Mouse (Mus musculus) neural tube, embryonic 13.5 days (tissue): Measurements from ENCODE around the gene Nphs1. TPM values are rescaled to one million over a fixed set of nuclear protein-coding genes. Genes with fewer than 3 reads are reported as not detected.

Source experiments
- ATAC-seq: fragments of 200-750 bp; cut with Nextera tagmentation; 2 replicates; pipeline ENCODE4 v1.8.0; 2017; ENCODE audit warnings: low read depth, mild to moderate bottlenecking, moderate TSS enrichment, moderate library complexity
- H3K27ac ChIP-seq: fragments of 300-500 bp; sonication (generic); replicated peaks from 2 replicates; pipeline ENCODE4 v1.5.1; 2015; ENCODE audit warnings: moderate library complexity, mild to moderate bottlenecking, inconsistent platforms
- H3K27me3 ChIP-seq: fragments of 300-500 bp; sonication (generic); 2 replicates; pipeline ENCODE4 v1.6.1; 2015; ENCODE audit warnings: mild to moderate bottlenecking, inconsistent platforms
- H3K36me3 ChIP-seq: fragments of 300-500 bp; sonication (generic); 2 replicates; pipeline ENCODE4 v1.6.1; 2015; ENCODE audit warnings: mild to moderate bottlenecking, inconsistent platforms
- H3K4me1 ChIP-seq: fragments of 300-500 bp; sonication (generic); replicated peaks from 2 replicates; pipeline ENCODE4 v1.6.1; 2015; ENCODE audit warnings: inconsistent platforms
- H3K4me2 ChIP-seq: fragments of 300-500 bp; sonication (generic); 2 replicates; pipeline ENCODE4 v1.6.1; 2015; ENCODE audit warnings: inconsistent platforms, mild to moderate bottlenecking, moderate library complexity
- H3K4me3 ChIP-seq: fragments of 300-500 bp; sonication (generic); 2 replicates; pipeline ENCODE4 v1.5.1; 2015; ENCODE audit warnings: mild to moderate bottlenecking, inconsistent platforms
- H3K9ac ChIP-seq: fragments of 300-500 bp; sonication (generic); 2 replicates; pipeline ENCODE4 v1.6.1; 2015; ENCODE audit warnings: moderate library complexity, mild to moderate bottlenecking, inconsistent platforms
- H3K9me3 ChIP-seq: fragments of 300-500 bp; sonication (generic); 2 replicates; pipeline ENCODE4 v1.6.1; 2016; ENCODE audit warnings: inconsistent platforms
- WGBS: fragments of 180-500 bp; shearing (Covaris S2); methylation state at CpG from one replicate; pipeline ENCODE4 v1.1.7; 2015; 5-methylcytosine and 5-hydroxymethylcytosine counted together
- polyA plus RNA-seq: library from polyadenylated mRNA; unstranded; fragments of >200 nt; fragmentation: Nextera tagmentation; extraction: Ambion mirVana; gene quantifications from 2 replicates; pipeline ENCODE4 v1.2.1, GENCODE M21; 2015

Gene Nphs1
- polyA plus RNA-seq, 1 experiment from 2014 or later: 1.0 TPM

DNA sequence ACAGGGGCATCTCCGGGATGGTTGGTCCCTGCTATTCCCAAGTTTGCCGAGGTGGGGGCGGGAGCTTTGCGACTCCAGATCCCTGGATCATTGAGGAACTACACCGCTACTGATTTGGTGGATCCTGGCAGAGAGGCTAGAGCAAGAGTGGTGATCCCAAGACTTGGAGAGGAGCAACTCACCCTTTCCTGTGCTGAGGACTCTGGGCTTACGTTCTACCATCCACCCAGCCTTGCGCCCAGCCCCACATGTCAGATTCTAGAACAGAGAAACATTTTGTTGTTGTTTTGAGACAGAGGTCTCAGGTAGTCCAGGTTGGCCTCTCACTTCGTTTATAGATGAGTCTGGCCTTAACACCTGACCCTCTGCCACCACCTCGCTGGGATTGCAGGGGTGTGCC is 35.6 kb upstream of the Nphs1 start:
- ATAC-seq: peak; percentile 61
- H3K4me3 ChIP-seq: peak overlapping the region; percentile 61
- H3K4me1 ChIP-seq: peaks cover 26% of the 10 kb centered on the region
- 19% methylated on average over 9 of the region's 9 CpGs for WGBS
- H3K9ac ChIP-seq: peak overlapping the region; percentile 76
- peak overlapping the region; percentile 96 for H3K4me2 ChIP-seq
- peaks cover 19% of the 10 kb centered on the region for H3K36me3 ChIP-seq
- peak overlapping the region; percentile 46 for H3K27ac ChIP-seq
- peaks cover 12% of the 10 kb centered on the region; the same call in 1 of the 2 replicates for H3K27me3 ChIP-seq
- H3K9me3 ChIP-seq: no peaks in the 10 kb centered on the region

DNA sequence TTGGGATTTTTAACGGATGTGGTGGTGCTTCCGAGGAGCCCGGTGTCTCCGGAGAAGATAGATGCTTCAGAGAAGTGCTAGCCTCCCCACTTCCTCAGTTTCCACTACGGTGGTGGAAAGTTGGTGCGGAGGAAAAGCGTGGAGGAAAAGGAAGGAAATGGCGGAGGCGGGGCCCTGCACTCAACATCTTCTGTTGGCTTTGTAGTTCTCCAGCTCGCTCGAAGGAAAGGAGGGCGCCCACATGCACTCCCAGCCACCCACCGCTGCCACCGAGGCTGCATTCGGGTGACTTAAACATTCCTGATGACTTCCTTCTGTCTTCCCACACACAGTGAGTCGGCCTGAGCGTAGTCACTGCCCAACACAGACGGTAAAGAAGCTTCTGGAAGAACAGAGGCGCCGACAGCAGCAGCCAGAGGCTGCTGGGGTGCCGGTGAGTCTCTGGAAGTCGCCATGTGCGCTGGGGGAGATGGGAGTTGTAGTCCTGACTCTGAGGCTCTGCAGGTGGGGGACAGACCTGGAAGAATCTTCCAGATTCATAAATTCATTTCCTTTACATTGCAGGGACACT is 35.0 kb upstream of the Nphs1 start:
- H3K4me2 ChIP-seq: peak overlapping the region; percentile 96
- peak overlapping the region; percentile 61 for H3K4me3 ChIP-seq
- no peak for ATAC-seq
- peaks cover 12% of the 10 kb centered on the region; the same call in 1 of the 2 replicates for H3K27me3 ChIP-seq
- 0 out of 2 replicates have a peak overlapping the region, but pooled peaks have one; percentile 33 for H3K27ac ChIP-seq
- peaks cover 26% of the 10 kb centered on the region for H3K4me1 ChIP-seq
- H3K36me3 ChIP-seq: peaks cover 19% of the 10 kb centered on the region
- 51% methylated on average over 23 of the region's 23 CpGs for WGBS
- H3K9me3 ChIP-seq: no peaks in the 10 kb centered on the region
- peak overlapping the region; percentile 76 for H3K9ac ChIP-seq

DNA sequence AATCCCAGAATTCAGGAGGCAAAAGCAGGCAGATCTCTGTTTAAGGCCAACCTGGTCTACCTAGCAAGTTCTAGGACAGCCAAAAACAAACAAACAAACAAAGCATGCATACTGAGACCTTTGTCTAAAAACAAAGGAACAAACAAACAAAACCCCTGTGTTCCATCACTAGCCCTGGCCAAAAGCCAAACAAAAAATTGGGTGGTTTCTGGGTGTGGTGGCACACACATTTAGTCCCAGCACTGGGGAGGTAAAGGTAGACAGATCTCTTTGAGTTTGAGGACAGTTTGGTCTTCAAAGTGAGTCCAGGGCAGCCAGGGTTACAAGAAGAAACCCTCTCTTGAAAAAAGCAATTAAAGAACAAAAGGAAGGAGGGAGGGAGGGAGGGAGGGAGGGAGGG is 28.8 kb upstream of the Nphs1 start:
- no peak for ATAC-seq
- H3K9ac ChIP-seq: no peak overlapping the region
- H3K27ac ChIP-seq: no peak overlapping the region
- no peaks in the 10 kb centered on the region for H3K27me3 ChIP-seq
- H3K4me2 ChIP-seq: no peak overlapping the region
- no peak overlapping the region for H3K4me3 ChIP-seq
- H3K4me1 ChIP-seq: no peaks in the 10 kb centered on the region
- H3K9me3 ChIP-seq: no peaks in the 10 kb centered on the region
- peaks cover 19% of the 10 kb centered on the region for H3K36me3 ChIP-seq

DNA sequence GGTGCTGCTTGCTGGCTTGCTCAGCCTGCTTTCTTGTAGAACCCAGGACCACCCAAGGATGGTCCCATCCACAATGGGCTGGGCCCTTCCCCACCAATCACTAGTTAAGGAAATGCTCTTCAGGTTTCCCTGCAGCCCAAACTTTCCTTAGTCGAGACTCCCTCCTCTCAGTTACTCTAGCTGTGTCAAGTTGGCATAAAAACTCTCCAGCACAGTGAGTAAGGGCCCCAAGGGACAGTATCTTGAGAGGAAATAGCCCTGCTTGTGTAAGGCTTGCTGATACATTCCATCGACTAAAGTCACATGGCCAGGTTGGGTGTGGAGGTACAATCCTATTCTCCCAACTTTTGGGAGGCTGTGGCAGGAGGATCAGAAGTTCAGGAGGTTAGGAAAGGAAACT is 27.9 kb upstream of the Nphs1 start:
- Histone ChIP-seq H3K4me1 (no peaks in the 10 kb centered on the region), H3K4me3 (no peak overlapping the region), H3K9ac (no peak overlapping the region), H3K27ac (no peak overlapping the region), H3K36me3 (peaks cover 26% of the 10 kb centered on the region), H3K27me3 (no peaks in the 10 kb centered on the region), H3K4me2 (no peak overlapping the region), H3K9me3 (no peaks in the 10 kb centered on the region)
- 64% methylated on average over 2 of the region's 2 CpGs for WGBS
- ATAC-seq: no peak

DNA sequence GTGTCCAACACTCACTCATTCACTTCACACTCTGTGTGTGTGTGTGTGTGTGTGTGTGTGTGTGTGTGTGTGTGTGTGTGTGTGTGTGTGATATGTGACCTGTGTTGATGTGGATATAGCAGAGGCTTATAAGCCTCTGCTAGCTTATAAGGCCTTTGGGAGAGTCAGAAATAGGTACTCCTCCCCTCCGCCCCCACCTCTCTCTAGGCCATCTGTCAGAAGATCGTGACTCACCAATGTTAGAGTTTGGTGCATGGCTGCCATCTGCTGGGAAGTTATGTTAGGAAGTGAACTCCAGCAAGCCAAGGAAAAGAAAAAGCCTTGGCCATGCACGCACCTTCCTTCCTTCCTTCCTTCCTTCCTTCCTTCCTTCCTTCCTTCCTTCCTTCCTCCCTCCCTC is 26.3 kb upstream of the Nphs1 start:
- no peak overlapping the region for H3K4me3 ChIP-seq
- H3K27me3 ChIP-seq: no peaks in the 10 kb centered on the region
- 8% methylated on average over 3 of the region's 3 CpGs for WGBS
- H3K9me3 ChIP-seq: no peaks in the 10 kb centered on the region
- H3K9ac ChIP-seq: no peak overlapping the region
- H3K27ac ChIP-seq: no peak overlapping the region
- ATAC-seq: peak; percentile 76
- H3K4me2 ChIP-seq: no peak overlapping the region
- peaks cover 29% of the 10 kb centered on the region for H3K36me3 ChIP-seq
- no peaks in the 10 kb centered on the region for H3K4me1 ChIP-seq

DNA sequence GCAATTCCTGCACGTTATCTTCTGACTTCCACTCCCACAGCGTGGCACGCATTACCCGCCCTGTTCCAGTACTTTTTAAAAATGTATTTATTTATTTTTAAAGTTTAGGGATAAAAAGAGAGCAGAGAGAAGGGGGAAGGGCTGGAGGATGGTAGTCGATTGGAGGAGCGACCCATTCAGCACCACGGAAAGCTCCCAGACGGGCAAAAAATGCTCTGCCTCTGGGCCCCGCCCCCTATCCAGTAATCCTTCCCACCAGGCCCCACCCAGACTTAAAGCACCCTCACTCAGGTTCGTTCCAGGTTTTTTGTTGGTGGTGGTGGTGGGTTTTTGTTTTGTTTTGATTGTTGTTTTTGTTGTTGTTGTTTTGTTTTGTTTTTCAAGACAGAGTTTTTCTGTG is 23.9 kb upstream of the Nphs1 start:
- no peak overlapping the region for H3K4me2 ChIP-seq
- no peak overlapping the region for H3K4me3 ChIP-seq
- no peak for ATAC-seq
- no peaks in the 10 kb centered on the region for H3K4me1 ChIP-seq
- H3K36me3 ChIP-seq: peaks cover 46% of the 10 kb centered on the region
- no peaks in the 10 kb centered on the region for H3K9me3 ChIP-seq
- H3K27me3 ChIP-seq: 0 out of 2 replicates have a peak, but pooled peaks cover 4% of the 10 kb centered on the region
- no peak overlapping the region for H3K27ac ChIP-seq
- no peak overlapping the region for H3K9ac ChIP-seq
- WGBS: 2% methylated on average over 10 of the region's 10 CpGs

DNA sequence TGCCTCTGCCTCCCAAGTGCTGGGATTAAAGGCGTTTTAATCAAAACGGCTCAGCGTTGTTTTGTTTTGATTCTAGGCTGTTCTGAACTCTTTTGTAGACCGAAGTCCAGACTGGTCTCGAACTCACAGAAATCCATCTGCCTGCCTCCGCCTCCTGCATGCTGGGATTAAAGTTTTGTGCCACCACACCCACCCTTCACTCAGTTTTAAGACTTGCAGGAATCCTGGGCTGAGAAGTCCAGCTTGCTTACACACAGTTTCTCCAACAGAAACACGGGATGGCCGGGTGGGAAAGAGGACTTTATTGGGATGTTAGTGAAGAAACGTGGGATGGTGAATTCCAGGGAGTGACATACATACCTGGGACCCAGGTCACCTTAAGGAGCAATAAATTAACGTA is 23.4 kb upstream of the Nphs1 start:
- Histone ChIP-seq H3K9me3 (no peaks in the 10 kb centered on the region), H3K4me3 (no peak overlapping the region), H3K27ac (no peak overlapping the region), H3K4me2 (no peak overlapping the region), H3K27me3 (0 out of 2 replicates have a peak, but pooled peaks cover 4% of the 10 kb centered on the region), H3K36me3 (peaks cover 51% of the 10 kb centered on the region), H3K4me1 (no peaks in the 10 kb centered on the region), H3K9ac (no peak overlapping the region)
- 68% methylated on average over 10 of the region's 10 CpGs for WGBS
- ATAC-seq: no peak

DNA sequence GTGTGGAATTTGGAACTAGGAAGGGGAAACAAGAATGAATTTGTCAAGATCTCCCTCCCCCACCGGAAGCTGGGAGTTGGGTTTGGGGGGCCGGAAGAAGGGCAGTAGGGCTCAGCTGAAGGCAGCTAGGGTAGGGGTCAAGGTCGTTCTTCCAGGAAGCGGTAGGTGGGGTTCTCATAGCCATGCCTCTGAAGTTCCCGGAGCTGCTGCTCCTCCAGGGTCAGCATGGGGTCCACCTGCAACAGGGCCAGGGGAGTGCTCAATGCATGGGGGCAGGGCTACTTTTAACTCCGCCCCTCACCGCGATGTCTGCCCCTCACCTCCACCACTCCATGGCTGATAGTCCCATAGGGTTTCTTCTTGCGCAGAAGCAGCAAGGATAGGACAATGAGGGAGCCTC is 23.0 kb upstream of the Nphs1 start:
- WGBS: 33% methylated on average over 9 of the region's 9 CpGs
- Histone ChIP-seq H3K4me3 (no peak overlapping the region), H3K4me1 (no peaks in the 10 kb centered on the region), H3K27me3 (0 out of 2 replicates have a peak, but pooled peaks cover 4% of the 10 kb centered on the region), H3K36me3 (peaks cover 55% of the 10 kb centered on the region), H3K4me2 (no peak overlapping the region), H3K27ac (no peak overlapping the region), H3K9me3 (no peaks in the 10 kb centered on the region), H3K9ac (no peak overlapping the region)
- no peak for ATAC-seq

DNA sequence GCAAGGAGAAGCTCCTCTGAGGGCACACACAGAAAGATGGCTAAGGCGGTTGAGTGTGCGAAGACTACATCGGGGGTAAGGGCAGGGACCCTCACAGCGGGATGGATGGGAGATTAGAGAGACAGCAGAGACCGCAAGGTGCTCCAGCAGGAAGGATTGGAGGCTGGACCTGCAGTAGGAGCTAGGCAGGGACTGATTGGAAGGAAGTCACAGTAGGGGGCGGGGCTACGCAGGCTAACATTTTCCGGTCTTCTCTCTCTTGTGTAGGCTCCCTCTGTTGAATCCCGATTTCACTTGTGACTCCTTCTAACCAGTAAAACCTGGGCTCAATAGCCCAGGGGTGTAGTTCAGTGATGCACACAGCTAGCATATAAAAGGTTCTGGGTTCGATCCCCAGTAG is 21.2 kb upstream of the Nphs1 start:
- WGBS: 15% methylated on average over 10 of the region's 10 CpGs

DNA sequence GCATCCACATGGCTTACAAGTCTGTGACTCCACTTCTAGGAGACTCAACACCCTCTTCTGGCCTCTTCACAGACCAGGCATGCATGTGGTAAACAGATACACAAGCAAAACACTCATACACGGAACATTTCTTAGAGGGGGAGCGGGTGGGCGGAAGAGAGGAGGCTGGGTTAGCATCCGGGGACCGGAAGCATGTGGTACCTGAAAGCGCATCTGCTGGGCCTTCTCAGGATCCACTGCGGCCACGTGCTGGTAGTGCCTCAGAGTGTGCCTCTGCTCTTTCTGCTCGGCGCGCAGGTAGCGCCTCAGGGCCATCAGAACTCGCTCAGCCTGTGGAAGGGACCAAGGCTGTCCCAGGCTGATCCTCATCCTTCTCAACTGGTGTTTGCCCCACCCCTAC is 18.4 kb upstream of the Nphs1 start:
- Histone ChIP-seq H3K36me3 (peaks cover 83% of the 10 kb centered on the region), H3K9ac (no peak overlapping the region), H3K27me3 (0 out of 2 replicates have a peak, but pooled peaks cover 4% of the 10 kb centered on the region), H3K4me2 (no peak overlapping the region), H3K4me3 (no peak overlapping the region), H3K4me1 (peaks cover 35% of the 10 kb centered on the region), H3K27ac (no peak overlapping the region), H3K9me3 (no peaks in the 10 kb centered on the region)
- WGBS: 82% methylated on average over 13 of the region's 13 CpGs
- no peak for ATAC-seq

More for the DNA sequence above, 21.2 kb upstream of the Nphs1 start:
- H3K4me2 ChIP-seq: no peak overlapping the region
- no peaks in the 10 kb centered on the region for H3K9me3 ChIP-seq
- ATAC-seq: no peak
- 0 out of 2 replicates have a peak, but pooled peaks cover 4% of the 10 kb centered on the region for H3K27me3 ChIP-seq
- no peak overlapping the region for H3K27ac ChIP-seq
- no peak overlapping the region for H3K9ac ChIP-seq
- H3K36me3 ChIP-seq: peaks cover 70% of the 10 kb centered on the region
- H3K4me3 ChIP-seq: no peak overlapping the region
- H3K4me1 ChIP-seq: peaks cover 8% of the 10 kb centered on the region; the same call in 1 of the 2 replicates

DNA sequence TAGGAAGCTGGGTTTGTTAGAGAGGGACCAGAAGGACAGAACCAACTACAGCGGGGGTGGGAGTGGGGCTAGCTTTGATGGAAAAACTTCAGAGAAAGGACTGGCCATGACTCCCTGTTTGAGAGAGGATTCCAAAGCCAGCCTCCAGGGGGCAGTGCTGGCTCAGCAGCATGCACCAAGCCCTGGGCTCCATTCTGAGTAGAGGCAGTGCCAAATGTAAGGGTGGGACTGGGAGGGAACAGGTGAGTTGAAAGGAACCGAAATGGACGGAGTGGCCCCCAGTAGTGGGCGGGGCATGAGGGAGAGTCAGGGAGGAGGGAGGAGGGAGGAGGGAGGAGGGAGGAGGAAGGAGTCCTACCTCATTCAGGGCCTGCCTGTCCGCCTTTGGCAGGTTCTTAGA is 17.4 kb upstream of the Nphs1 start:
- H3K9me3 ChIP-seq: no peaks in the 10 kb centered on the region
- no peak overlapping the region for H3K4me2 ChIP-seq
- H3K4me1 ChIP-seq: peaks cover 36% of the 10 kb centered on the region
- no peak for ATAC-seq
- no peak overlapping the region for H3K4me3 ChIP-seq
- H3K27ac ChIP-seq: no peak overlapping the region
- 0 out of 2 replicates have a peak, but pooled peaks cover 4% of the 10 kb centered on the region for H3K27me3 ChIP-seq
- peaks cover 73% of the 10 kb centered on the region for H3K36me3 ChIP-seq
- no peak overlapping the region for H3K9ac ChIP-seq
- WGBS: 21% methylated on average over 4 of the region's 5 CpGs

DNA sequence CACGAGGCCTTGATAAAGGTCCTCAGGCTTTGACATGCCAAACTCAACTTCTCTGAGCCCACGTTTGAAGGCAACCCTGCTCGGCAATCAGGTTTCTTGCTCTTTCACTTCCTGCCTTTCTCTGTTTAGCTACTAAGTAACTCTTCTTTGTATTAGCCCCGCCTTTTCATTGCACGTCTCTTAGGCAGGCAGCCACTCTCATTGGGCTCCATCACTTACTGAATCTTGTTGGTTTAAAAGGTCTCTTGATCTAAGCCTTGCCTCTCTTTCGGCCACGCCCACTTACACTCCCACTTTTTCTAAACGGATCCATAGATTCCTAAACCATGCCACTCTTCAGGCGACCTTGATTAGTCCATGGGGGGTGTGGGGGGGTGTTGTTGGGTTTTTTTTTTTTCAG is 14.4 kb upstream of the Nphs1 start:
- 19% methylated on average over 9 of the region's 9 CpGs for WGBS
- Histone ChIP-seq H3K27me3 (no peaks in the 10 kb centered on the region), H3K4me1 (peaks cover 44% of the 10 kb centered on the region), H3K9me3 (no peaks in the 10 kb centered on the region), H3K9ac (peak overlapping the region; percentile 98), H3K4me3 (peak overlapping the region; percentile 86), H3K36me3 (peaks cover 46% of the 10 kb centered on the region), H3K4me2 (peak overlapping the region; percentile 86), H3K27ac (peak overlapping the region; percentile 98; the same call in 1 of the 2 replicates)
- no peak for ATAC-seq
